Mouse (Mus musculus) forebrain, embryonic 16.5 days (tissue): ENCODE data around the gene Ephx1. TPM values are rescaled to one million over a fixed set of nuclear protein-coding genes. Genes with fewer than 3 reads are reported as not detected.

Experiments used
- ATAC-seq: fragments of 200-750 bp; cut with Nextera tagmentation; 2 replicates; pipeline ENCODE4 v1.8.0; 2017; ENCODE audit warnings: mild to moderate bottlenecking, moderate library complexity
- H3K27ac ChIP-seq: fragments of 300-500 bp; sonication (generic); 2 replicates; pipeline ENCODE4 v1.5.1; 2014; ENCODE audit warnings: low read length, control low read depth
- H3K27me3 ChIP-seq: fragments of 300-500 bp; sonication (generic); replicated peaks from 2 replicates; pipeline ENCODE4 v1.6.1; 2014; ENCODE audit warnings: low read length; ENCODE audit not compliant: control insufficient read depth, insufficient read depth
- H3K36me3 ChIP-seq: fragments of 300-500 bp; sonication (generic); 2 replicates; pipeline ENCODE4 v1.6.1; 2014; ENCODE audit not compliant: control insufficient read depth, insufficient read depth
- H3K4me1 ChIP-seq: fragments of 300-500 bp; sonication (generic); replicated peaks from 2 replicates; pipeline ENCODE4 v1.6.1; 2014; ENCODE audit warnings: low read length; ENCODE audit not compliant: control insufficient read depth, insufficient read depth
- H3K4me2 ChIP-seq: fragments of 300-500 bp; sonication (generic); 2 replicates; pipeline ENCODE4 v1.6.1; 2014; ENCODE audit warnings: mild to moderate bottlenecking, low read length, control low read depth
- H3K4me3 ChIP-seq: fragments of 300-500 bp; sonication (generic); replicated peaks from 2 replicates; pipeline ENCODE4 v1.5.1; 2014; ENCODE audit warnings: mild to moderate bottlenecking, low read length, control low read depth
- H3K9ac ChIP-seq: fragments of 300-500 bp; sonication (generic); replicated peaks from 2 replicates; pipeline ENCODE4 v1.6.1; 2014; ENCODE audit warnings: low read depth, low read length, control low read depth
- H3K9me3 ChIP-seq: fragments of 300-500 bp; sonication (generic); 2 replicates; pipeline ENCODE4 v1.6.1; 2016; ENCODE audit warnings: low read length; ENCODE audit not compliant: control insufficient read depth
- WGBS: fragments of 180-500 bp; shearing (Covaris S2); extraction: QIAGEN DNeasy Blood & Tissue Kit; methylation state at CpG from one replicate; pipeline ENCODE4 v1.1.7; 2014; 5-methylcytosine and 5-hydroxymethylcytosine counted together
- polyA plus RNA-seq: library from polyadenylated mRNA; unstranded; fragments of >200 nt; fragmentation: Nextera tagmentation; extraction: Ambion mirVana; gene quantifications from 2 replicates; pipeline ENCODE4 v1.2.1, GENCODE M21; 2015

Ephx1 gene
- polyA plus RNA-seq, 1 experiment from 2014 or later, result 6.6 TPM

- no peaks in the 10 kb centered on the region for H3K27me3 ChIP-seq
- H3K36me3 ChIP-seq, result no peaks in the 10 kb centered on the region
- H3K4me3 ChIP-seq, result no peak overlapping the region
- no peaks in the 10 kb centered on the region for H3K9me3 ChIP-seq
- H3K4me2 ChIP-seq, result no peak overlapping the region
- no peak overlapping the region for H3K27ac ChIP-seq
- WGBS, result 87% methylated on average over 3 of the region's 3 CpGs
- H3K4me1 ChIP-seq, result no peaks in the 10 kb centered on the region
- H3K9ac ChIP-seq, result no peak overlapping the region
- no peak for ATAC-seq
Measured at GRCm38 (mm10) chr1:180965786-180966185, 54.9 kb downstream of the Ephx1 start.

DNA sequence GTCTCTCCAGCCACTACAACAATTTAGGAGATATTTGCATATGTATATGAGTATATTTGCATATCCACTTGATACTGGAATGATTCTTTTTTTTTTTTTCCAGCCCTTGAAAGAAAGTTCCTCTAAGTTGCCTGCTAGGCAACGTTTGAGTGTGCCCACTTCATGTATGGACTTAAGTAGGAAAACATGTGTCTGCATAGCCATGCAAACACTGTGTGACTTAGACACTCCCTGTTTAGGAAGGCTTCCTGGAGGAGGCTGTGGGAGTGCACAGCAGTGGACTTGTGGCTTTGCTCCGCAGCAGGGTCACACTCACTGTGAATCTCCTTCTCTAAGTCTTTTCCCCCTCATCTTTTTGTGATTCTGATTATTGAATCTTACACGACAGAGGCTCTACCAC is 61.9 kb downstream of the Ephx1 start:
- Histone ChIP-seq H3K27me3 (no peaks in the 10 kb centered on the region), H3K9ac (no peak overlapping the region), H3K9me3 (no peaks in the 10 kb centered on the region), H3K36me3 (no peaks in the 10 kb centered on the region), H3K4me1 (no peaks in the 10 kb centered on the region), H3K27ac (no peak overlapping the region), H3K4me2 (no peak overlapping the region), H3K4me3 (no peak overlapping the region)
- WGBS, result 48% methylated on average over 3 of the region's 3 CpGs
- ATAC-seq, result no peak

- no peak overlapping the region for H3K4me3 ChIP-seq
- no peak for ATAC-seq
- no peaks in the 10 kb centered on the region for H3K36me3 ChIP-seq
- no peaks in the 10 kb centered on the region for H3K27me3 ChIP-seq
- H3K4me2 ChIP-seq, result no peak overlapping the region
- H3K9me3 ChIP-seq, result no peaks in the 10 kb centered on the region
- WGBS, result 93% methylated on average over 3 of the region's 3 CpGs
- no peak overlapping the region for H3K9ac ChIP-seq
- no peak overlapping the region for H3K27ac ChIP-seq
- no peaks in the 10 kb centered on the region for H3K4me1 ChIP-seq
Measured at GRCm38 (mm10) chr1:180957989-180958388, 62.7 kb downstream of the Ephx1 start.

GRCm38 (mm10) chr1:180956973-180957381 is 63.7 kb downstream of the Ephx1 start:
- H3K27ac ChIP-seq, result no peak overlapping the region
- H3K4me2 ChIP-seq, result no peak overlapping the region
- H3K9ac ChIP-seq, result no peak overlapping the region
- no peaks in the 10 kb centered on the region for H3K36me3 ChIP-seq
- no peaks in the 10 kb centered on the region for H3K9me3 ChIP-seq
- no peaks in the 10 kb centered on the region for H3K27me3 ChIP-seq
- no peaks in the 10 kb centered on the region for H3K4me1 ChIP-seq
- WGBS, result 82% methylated on average over 8 of the region's 8 CpGs
- no peak overlapping the region for H3K4me3 ChIP-seq
- ATAC-seq, result no peak

DNA sequence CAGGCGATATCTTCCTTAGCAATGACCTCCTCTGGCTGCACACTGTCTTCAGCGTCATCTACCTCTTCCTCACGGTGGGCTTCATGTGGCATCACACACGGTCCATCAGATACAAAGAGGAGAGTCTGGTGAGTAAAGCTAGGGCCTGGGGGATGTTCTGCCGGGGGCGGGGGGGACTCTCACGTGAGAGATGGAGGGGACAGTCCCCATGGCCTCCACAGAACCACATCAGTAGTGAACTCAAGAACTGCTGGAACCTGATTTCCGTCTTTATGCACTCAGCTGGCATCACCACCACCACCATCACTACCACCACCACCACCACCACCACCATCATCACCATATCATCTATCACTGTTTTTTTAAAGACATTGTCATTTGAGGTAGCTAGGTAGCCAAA is 64.3 kb downstream of the Ephx1 start:
- no peak for ATAC-seq
- no peak overlapping the region for H3K9ac ChIP-seq
- H3K27ac ChIP-seq, result no peak overlapping the region
- H3K36me3 ChIP-seq, result no peaks in the 10 kb centered on the region
- WGBS, result 94% methylated on average over 8 of the region's 8 CpGs
- no peak overlapping the region for H3K4me2 ChIP-seq
- no peaks in the 10 kb centered on the region for H3K27me3 ChIP-seq
- H3K4me1 ChIP-seq, result no peaks in the 10 kb centered on the region
- no peaks in the 10 kb centered on the region for H3K9me3 ChIP-seq
- no peak overlapping the region for H3K4me3 ChIP-seq

DNA sequence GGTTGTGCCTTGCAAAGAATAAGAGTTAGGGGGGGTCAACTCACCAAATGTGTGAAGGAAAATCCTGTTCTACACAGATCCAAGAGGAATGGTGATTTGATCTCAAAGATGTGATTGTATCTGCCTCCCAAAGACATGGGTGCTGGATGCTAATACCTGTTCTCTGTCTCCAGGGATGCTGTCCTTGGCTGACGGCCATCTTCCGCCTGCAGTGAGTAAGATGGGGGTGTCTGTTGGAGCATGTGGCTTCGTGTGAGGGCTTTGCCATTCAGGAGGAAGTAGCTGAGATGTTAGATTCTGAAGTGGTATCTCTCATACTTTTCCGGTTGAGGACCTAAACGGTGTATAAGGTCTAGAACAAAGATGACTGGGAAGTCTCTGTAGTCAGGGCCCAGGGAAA is 67.9 kb downstream of the Ephx1 start:
- no peak for ATAC-seq
- H3K27ac ChIP-seq, result no peak overlapping the region
- whole genome bisulfite sequencing, result 88% methylated on average over 5 of the region's 5 CpGs

GRCm38 (mm10) chr1:180952085-180952746 is 68.5 kb downstream of the Ephx1 start:
- Histone ChIP-seq H3K36me3 (no peaks in the 10 kb centered on the region), H3K9me3 (no peaks in the 10 kb centered on the region), H3K27ac (no peak overlapping the region), H3K4me3 (no peak overlapping the region), H3K4me1 (no peaks in the 10 kb centered on the region), H3K9ac (no peak overlapping the region), H3K4me2 (no peak overlapping the region), H3K27me3 (no peaks in the 10 kb centered on the region)
- WGBS, result 87% methylated on average over 6 of the region's 6 CpGs
- ATAC-seq, result no peak

More for the DNA sequence above, 67.9 kb downstream of the Ephx1 start:
- H3K4me1 ChIP-seq, result no peaks in the 10 kb centered on the region
- H3K9ac ChIP-seq, result no peak overlapping the region
- no peak overlapping the region for H3K4me2 ChIP-seq
- no peaks in the 10 kb centered on the region for H3K27me3 ChIP-seq
- H3K4me3 ChIP-seq, result no peak overlapping the region
- no peaks in the 10 kb centered on the region for H3K9me3 ChIP-seq
- H3K36me3 ChIP-seq, result no peaks in the 10 kb centered on the region

DNA sequence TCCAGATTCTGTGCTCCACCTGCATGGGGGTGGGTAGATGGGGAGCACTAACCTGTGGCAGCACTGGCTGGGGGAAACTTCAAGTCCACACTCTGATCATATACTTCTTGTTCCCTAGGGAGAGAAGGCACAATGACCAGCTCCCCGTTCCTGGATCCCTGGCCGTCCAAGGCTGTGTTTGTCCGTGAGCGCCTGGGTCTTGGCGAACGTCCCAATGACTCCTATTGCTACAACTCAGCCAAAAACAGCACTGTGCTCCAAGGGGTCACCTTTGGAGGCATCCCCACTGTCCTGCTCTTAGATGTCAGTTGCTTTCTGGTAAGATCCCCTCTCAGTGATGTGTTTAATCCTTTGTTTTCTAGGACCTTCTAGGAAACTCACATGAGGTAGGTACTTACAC is 74.3 kb downstream of the Ephx1 start:
- 82% methylated on average over 6 of the region's 6 CpGs for WGBS
- no peak for ATAC-seq
- H3K27ac ChIP-seq, result no peak overlapping the region
- H3K36me3 ChIP-seq, result no peaks in the 10 kb centered on the region
- no peak overlapping the region for H3K4me3 ChIP-seq
- H3K4me1 ChIP-seq, result peaks cover 18% of the 10 kb centered on the region
- no peak overlapping the region for H3K4me2 ChIP-seq
- H3K9me3 ChIP-seq, result no peaks in the 10 kb centered on the region
- peaks cover 24% of the 10 kb centered on the region for H3K27me3 ChIP-seq
- no peak overlapping the region for H3K9ac ChIP-seq

- Histone ChIP-seq H3K9me3 (no peaks in the 10 kb centered on the region), H3K36me3 (no peaks in the 10 kb centered on the region), H3K4me3 (no peak overlapping the region), H3K27me3 (peaks cover 34% of the 10 kb centered on the region), H3K4me2 (no peak overlapping the region), H3K9ac (no peak overlapping the region), H3K27ac (no peak overlapping the region), H3K4me1 (peaks cover 18% of the 10 kb centered on the region)
- ATAC-seq, result peak; percentile 74
- WGBS, result 25% methylated on average over 20 of the region's 20 CpGs
Measured at GRCm38 (mm10) chr1:180945001-180945980, 75.4 kb downstream of the Ephx1 start.
